Mouse (Mus musculus) intestine, embryonic 16.5 days (tissue): ENCODE measurements around the gene Wfdc9. TPM values are rescaled to one million over a fixed set of nuclear protein-coding genes. Genes with fewer than 3 reads are reported as not detected.

Experiments
- ATAC-seq: fragments of 200-750 bp; cut with Nextera tagmentation; 2 replicates; pipeline ENCODE4 v1.8.0; 2017; ENCODE audit warnings: moderate TSS enrichment, moderate library complexity
- H3K27ac ChIP-seq: fragments of 300-500 bp; sonication (generic); 2 replicates; pipeline ENCODE4 v1.5.1; 2014; ENCODE audit warnings: mild to moderate bottlenecking, low read length
- H3K27me3 ChIP-seq: fragments of 300-500 bp; sonication (generic); replicated peaks from 2 replicates; pipeline ENCODE4 v1.6.1; 2014; ENCODE audit warnings: low read length, control low read depth, mixed read lengths; ENCODE audit not compliant: control insufficient read depth, insufficient read depth
- H3K36me3 ChIP-seq: fragments of 300-500 bp; sonication (generic); 2 replicates; pipeline ENCODE4 v1.6.1; 2014; ENCODE audit warnings: low read length, control low read depth; ENCODE audit not compliant: control insufficient read depth, insufficient read depth
- H3K4me1 ChIP-seq: fragments of 300-500 bp; sonication (generic); 2 replicates; pipeline ENCODE4 v1.6.1; 2014; ENCODE audit warnings: low read length, control low read depth, mixed read lengths; ENCODE audit not compliant: control insufficient read depth, insufficient read depth
- H3K4me2 ChIP-seq: fragments of 300-500 bp; sonication (generic); 2 replicates; pipeline ENCODE4 v1.6.1; 2014; ENCODE audit warnings: low read depth, low read length, control low read depth
- H3K4me3 ChIP-seq: fragments of 300-500 bp; sonication (generic); 2 replicates; pipeline ENCODE4 v1.5.1; 2014; ENCODE audit warnings: mild to moderate bottlenecking, low read length
- H3K9ac ChIP-seq: fragments of 300-500 bp; sonication (generic); 2 replicates; pipeline ENCODE4 v1.6.1; 2014; ENCODE audit warnings: low read depth, low read length
- H3K9me3 ChIP-seq: fragments of 300-500 bp; sonication (generic); 2 replicates; pipeline ENCODE4 v1.6.1; 2016; ENCODE audit warnings: low read length, control low read depth; ENCODE audit not compliant: control insufficient read depth
- whole genome bisulfite sequencing: fragments of 180-500 bp; shearing (Covaris S2); extraction: QIAGEN DNeasy Blood & Tissue Kit; methylation state at CpG from one replicate; pipeline ENCODE4 v1.1.7; 2014; 5-methylcytosine and 5-hydroxymethylcytosine counted together
- polyA plus RNA-seq: library from polyadenylated mRNA; unstranded; fragments of >200 nt; fragmentation: Nextera tagmentation; extraction: Ambion mirVana; gene quantifications from 2 replicates; pipeline ENCODE4 v1.2.1, GENCODE M21; 2015

Gene Wfdc9
- polyA plus RNA-seq, 1 experiment from 2014 or later = not detected

GRCm38 (mm10) chr2:164678848-164679625 is 22.7 kb upstream of the Wfdc9 start:
- H3K4me3 ChIP-seq = peak overlapping the region; percentile 24
- peak; percentile 79 for ATAC-seq
- no peaks in the 10 kb centered on the region for H3K9me3 ChIP-seq
- WGBS = 19% methylated on average over 19 of the region's 19 CpGs
- peaks cover 8% of the 10 kb centered on the region for H3K4me1 ChIP-seq
- no peaks in the 10 kb centered on the region for H3K36me3 ChIP-seq
- H3K27ac ChIP-seq = peak overlapping the region; percentile 20; the same call in 1 of the 2 replicates
- H3K27me3 ChIP-seq = no peaks in the 10 kb centered on the region
- H3K9ac ChIP-seq = peak overlapping the region; percentile 31; the same call in 1 of the 2 replicates
- peak overlapping the region; percentile 40 for H3K4me2 ChIP-seq

GRCm38 (mm10) chr2:164676916-164677685 is 20.7 kb upstream of the Wfdc9 start:
- H3K4me1 ChIP-seq = peaks cover 8% of the 10 kb centered on the region
- H3K4me3 ChIP-seq = no peak overlapping the region
- ATAC-seq = no peak
- no peak overlapping the region for H3K4me2 ChIP-seq
- WGBS = 70% methylated on average over 16 of the region's 16 CpGs
- no peaks in the 10 kb centered on the region for H3K27me3 ChIP-seq
- no peaks in the 10 kb centered on the region for H3K9me3 ChIP-seq
- H3K9ac ChIP-seq = no peak overlapping the region
- no peaks in the 10 kb centered on the region for H3K36me3 ChIP-seq
- no peak overlapping the region for H3K27ac ChIP-seq

- Histone ChIP-seq H3K36me3 (no peaks in the 10 kb centered on the region), H3K27me3 (no peaks in the 10 kb centered on the region), H3K27ac (no peak overlapping the region), H3K9ac (no peak overlapping the region), H3K4me1 (peaks cover 8% of the 10 kb centered on the region), H3K4me3 (no peak overlapping the region), H3K4me2 (no peak overlapping the region), H3K9me3 (no peaks in the 10 kb centered on the region)
- 81% methylated on average over 7 of the region's 7 CpGs for WGBS
- ATAC-seq = no peak
These were observed 19.7 kb upstream of the Wfdc9 start for GRCm38 (mm10) chr2:164676103-164676502.

GRCm38 (mm10) chr2:164673987-164674386 is 17.6 kb upstream of the Wfdc9 start, which contains the start of gene Wfdc11:
Gene Wfdc11 (minus strand): TSS chr2:164674087.
- Histone ChIP-seq H3K27ac (no peak within 1 kb of the TSS), H3K27me3 (no peaks in the 10 kb centered on the region), H3K9ac (no peak within 1 kb of the TSS), H3K36me3 (no peaks in the 10 kb centered on the region), H3K4me3 (no peak within 1 kb of the TSS), H3K4me1 (peaks cover 4% of the 10 kb centered on the region), H3K9me3 (no peaks in the 10 kb centered on the region), H3K4me2 (no peak within 1 kb of the TSS)
- no peak for ATAC-seq
- WGBS = 80% methylated on average over 7 of the region's 7 CpGs

GRCm38 (mm10) chr2:164670938-164671337 is 14.6 kb upstream of the Wfdc9 start:
- H3K27ac ChIP-seq = no peak overlapping the region
- ATAC-seq = no peak
- H3K9ac ChIP-seq = no peak overlapping the region
- no peaks in the 10 kb centered on the region for H3K4me1 ChIP-seq
- 13% methylated on average over 1 of the region's 1 CpGs for WGBS
- no peak overlapping the region for H3K4me2 ChIP-seq
- H3K27me3 ChIP-seq = no peaks in the 10 kb centered on the region
- H3K36me3 ChIP-seq = no peaks in the 10 kb centered on the region
- H3K4me3 ChIP-seq = no peak overlapping the region
- 0 out of 2 replicates have a peak, but pooled peaks cover 4% of the 10 kb centered on the region for H3K9me3 ChIP-seq

- Histone ChIP-seq H3K4me2 (no peak overlapping the region), H3K9ac (no peak overlapping the region), H3K4me3 (no peak overlapping the region), H3K9me3 (0 out of 2 replicates have a peak, but pooled peaks cover 4% of the 10 kb centered on the region), H3K27ac (no peak overlapping the region), H3K4me1 (no peaks in the 10 kb centered on the region), H3K27me3 (no peaks in the 10 kb centered on the region), H3K36me3 (no peaks in the 10 kb centered on the region)
- no peak for ATAC-seq
- WGBS = 80% methylated on average over 5 of the region's 5 CpGs
These were observed 13.9 kb upstream of the Wfdc9 start for GRCm38 (mm10) chr2:164670261-164670660.

GRCm38 (mm10) chr2:164664851-164665250 is 8.5 kb upstream of the Wfdc9 start:
- Histone ChIP-seq H3K27me3 (no peaks in the 10 kb centered on the region), H3K9ac (no peak overlapping the region), H3K27ac (no peak overlapping the region), H3K4me1 (no peaks in the 10 kb centered on the region), H3K4me3 (no peak overlapping the region), H3K36me3 (no peaks in the 10 kb centered on the region), H3K9me3 (0 out of 2 replicates have a peak, but pooled peaks cover 4% of the 10 kb centered on the region), H3K4me2 (no peak overlapping the region)
- no peak for ATAC-seq
- WGBS = 87% methylated on average over 7 of the region's 7 CpGs

GRCm38 (mm10) chr2:164655858-164656257 is 525 bp downstream of the Wfdc9 start, which contains the start of gene Wfdc10:
Gene Wfdc10 (plus strand): TSS chr2:164656046.
- H3K9me3 ChIP-seq = no peaks in the 10 kb centered on the region
- H3K27ac ChIP-seq = no peak within 1 kb of the TSS
- H3K27me3 ChIP-seq = no peaks in the 10 kb centered on the region; the same call in 1 of the 2 replicates
- no peaks in the 10 kb centered on the region for H3K4me1 ChIP-seq
- H3K4me2 ChIP-seq = no peak within 1 kb of the TSS
- no peak for ATAC-seq
- WGBS = 15% methylated on average over 11 of the region's 11 CpGs
- H3K36me3 ChIP-seq = no peaks in the 10 kb centered on the region
- H3K4me3 ChIP-seq = no peak within 1 kb of the TSS
- H3K9ac ChIP-seq = no peak within 1 kb of the TSS

GRCm38 (mm10) chr2:164641881-164642673 is 14.3 kb downstream of the Wfdc9 start:
- H3K9ac ChIP-seq = no peak overlapping the region
- no peaks in the 10 kb centered on the region for H3K9me3 ChIP-seq
- no peak overlapping the region for H3K4me3 ChIP-seq
- 78% methylated on average over 13 of the region's 13 CpGs for WGBS
- H3K4me1 ChIP-seq = no peaks in the 10 kb centered on the region
- no peak overlapping the region for H3K27ac ChIP-seq
- H3K27me3 ChIP-seq = no peaks in the 10 kb centered on the region
- no peaks in the 10 kb centered on the region for H3K36me3 ChIP-seq
- H3K4me2 ChIP-seq = no peak overlapping the region
- no peak for ATAC-seq
